Mouse (Mus musculus): ENCODE results near the gene Pld4. TPM values are rescaled to one million over a fixed set of nuclear protein-coding genes. Genes with fewer than 3 reads are reported as not detected.
A peak's percentile ranks its signal among the peaks of the same experiment; 100 is the strongest.

The Pld4 gene
- polyA plus RNA-seq, 1 experiment from 2014 or later, result 6.0 TPM

GRCm38 (mm10) chr12:112723028-112723330 lies 37.5 kb upstream of the Pld4 start:
- 0 out of 2 replicates have a peak, but pooled peaks have one; percentile 7 for ATAC-seq (ENCODE audit: low FRiP score, low TSS enrichment)
- no peaks in the 10 kb centered on the region for H3K9me3 ChIP-seq (ENCODE audit: control insufficient read depth, low read length)
- WGBS, result 10% methylated on average over 5 of the region's 5 CpGs
- peak overlapping the region; percentile 90 for H3K4me2 ChIP-seq (ENCODE audit: low read length)
- H3K4me3 ChIP-seq (replicated peaks; ENCODE audit: low read depth, low read length), result peak overlapping the region; percentile 80
- no peak for DNase-seq
- peaks cover 6% of the 10 kb centered on the region; the same call in 1 of the 2 replicates for H3K36me3 ChIP-seq (ENCODE audit: control insufficient read depth, insufficient read depth, low read length)
- peak overlapping the region; percentile 72; the same call in 1 of the 2 replicates for H3K27ac ChIP-seq (replicated peaks; ENCODE audit: low read depth, low read length)
- peak overlapping the region; percentile 91 for H3K9ac ChIP-seq (replicated peaks; ENCODE audit: low read length)
- H3K27me3 ChIP-seq (ENCODE audit: control insufficient read depth, insufficient read depth, low read length), result peaks cover 10% of the 10 kb centered on the region; the same call in 1 of the 2 replicates
- H3K4me1 ChIP-seq (ENCODE audit: control insufficient read depth, insufficient read depth, low read length), result peaks cover 29% of the 10 kb centered on the region

- H3K27me3 ChIP-seq (ENCODE audit: control insufficient read depth, insufficient read depth, low read length), result peaks cover 10% of the 10 kb centered on the region; the same call in 1 of the 2 replicates
- peaks cover 29% of the 10 kb centered on the region for H3K4me1 ChIP-seq (ENCODE audit: control insufficient read depth, insufficient read depth, low read length)
- ATAC-seq (ENCODE audit: low FRiP score, low TSS enrichment) (no peak), DNase-seq (no peak)
- H3K4me3 ChIP-seq (replicated peaks; ENCODE audit: low read depth, low read length), result peak overlapping the region; percentile 80
- no peaks in the 10 kb centered on the region for H3K9me3 ChIP-seq (ENCODE audit: control insufficient read depth, low read length)
- peak overlapping the region; percentile 90 for H3K4me2 ChIP-seq (ENCODE audit: low read length)
- peak overlapping the region; percentile 91; the same call in 1 of the 2 replicates for H3K9ac ChIP-seq (replicated peaks; ENCODE audit: low read length)
- 89% methylated on average over 6 of the region's 6 CpGs for WGBS
- peaks cover 9% of the 10 kb centered on the region; the same call in 1 of the 2 replicates for H3K36me3 ChIP-seq (ENCODE audit: control insufficient read depth, insufficient read depth, low read length)
- no peak overlapping the region for H3K27ac ChIP-seq (replicated peaks; ENCODE audit: low read depth, low read length)
These were observed 37.0 kb upstream of the Pld4 start for GRCm38 (mm10) chr12:112723445-112723844.

GRCm38 (mm10) chr12:112724077-112724805 lies 36.2 kb upstream of the Pld4 start:
- Histone ChIP-seq H3K9me3 (ENCODE audit: control insufficient read depth, low read length) (no peaks in the 10 kb centered on the region), H3K4me2 (ENCODE audit: low read length) (0 out of 2 replicates have a peak overlapping the region, but pooled peaks have one; percentile 90), H3K9ac (replicated peaks; ENCODE audit: low read length) (no peak overlapping the region), H3K27ac (replicated peaks; ENCODE audit: low read depth, low read length) (no peak overlapping the region), H3K27me3 (ENCODE audit: control insufficient read depth, insufficient read depth, low read length) (peaks cover 10% of the 10 kb centered on the region; the same call in 1 of the 2 replicates), H3K4me3 (replicated peaks; ENCODE audit: low read depth, low read length) (no peak overlapping the region), H3K4me1 (ENCODE audit: control insufficient read depth, insufficient read depth, low read length) (peaks cover 29% of the 10 kb centered on the region), H3K36me3 (ENCODE audit: control insufficient read depth, insufficient read depth, low read length) (peaks cover 11% of the 10 kb centered on the region; the same call in 1 of the 2 replicates)
- ATAC-seq (ENCODE audit: low FRiP score, low TSS enrichment) (0 out of 2 replicates have a peak, but pooled peaks have one; percentile 12), DNase-seq (peak; percentile 83)
- 77% methylated on average over 11 of the region's 11 CpGs for WGBS

GRCm38 (mm10) chr12:112727801-112728200 lies 32.7 kb upstream of the Pld4 start:
- no peaks in the 10 kb centered on the region for H3K9me3 ChIP-seq (ENCODE audit: control insufficient read depth, low read length)
- WGBS, result 63% methylated on average over 8 of the region's 8 CpGs

GRCm38 (mm10) chr12:112730808-112731207 lies 29.6 kb upstream of the Pld4 start:
- no peak for DNase-seq
- Histone ChIP-seq H3K4me1 (ENCODE audit: control insufficient read depth, insufficient read depth, low read length) (no peaks in the 10 kb centered on the region), H3K4me3 (replicated peaks; ENCODE audit: low read depth, low read length) (no peak overlapping the region), H3K27me3 (ENCODE audit: control insufficient read depth, insufficient read depth, low read length) (no peaks in the 10 kb centered on the region), H3K36me3 (ENCODE audit: control insufficient read depth, insufficient read depth, low read length) (peaks cover 58% of the 10 kb centered on the region), H3K27ac (replicated peaks; ENCODE audit: low read depth, low read length) (no peak overlapping the region), H3K9ac (replicated peaks; ENCODE audit: low read length) (no peak overlapping the region), H3K9me3 (ENCODE audit: control insufficient read depth, low read length) (no peaks in the 10 kb centered on the region), H3K4me2 (ENCODE audit: low read length) (no peak overlapping the region)
- no peak for ATAC-seq (ENCODE audit: low FRiP score, low TSS enrichment)
- 91% methylated on average over 14 of the region's 14 CpGs for WGBS

More at GRCm38 (mm10) chr12:112727801-112728200, 32.7 kb upstream of the Pld4 start:
- Histone ChIP-seq H3K9ac (replicated peaks; ENCODE audit: low read length) (no peak overlapping the region), H3K27ac (replicated peaks; ENCODE audit: low read depth, low read length) (no peak overlapping the region), H3K27me3 (ENCODE audit: control insufficient read depth, insufficient read depth, low read length) (no peaks in the 10 kb centered on the region), H3K36me3 (ENCODE audit: control insufficient read depth, insufficient read depth, low read length) (peaks cover 34% of the 10 kb centered on the region), H3K4me2 (ENCODE audit: low read length) (no peak overlapping the region), H3K4me1 (ENCODE audit: control insufficient read depth, insufficient read depth, low read length) (peaks cover 22% of the 10 kb centered on the region), H3K4me3 (replicated peaks; ENCODE audit: low read depth, low read length) (no peak overlapping the region)
- DNase-seq, result no peak
- ATAC-seq (ENCODE audit: low FRiP score, low TSS enrichment), result no peak

- Histone ChIP-seq H3K36me3 (ENCODE audit: control insufficient read depth, insufficient read depth, low read length) (peaks cover 76% of the 10 kb centered on the region), H3K4me3 (replicated peaks; ENCODE audit: low read depth, low read length) (no peak overlapping the region), H3K9ac (replicated peaks; ENCODE audit: low read length) (no peak overlapping the region), H3K4me1 (ENCODE audit: control insufficient read depth, insufficient read depth, low read length) (no peaks in the 10 kb centered on the region), H3K27me3 (ENCODE audit: control insufficient read depth, insufficient read depth, low read length) (no peaks in the 10 kb centered on the region), H3K27ac (replicated peaks; ENCODE audit: low read depth, low read length) (no peak overlapping the region), H3K4me2 (ENCODE audit: low read length) (no peak overlapping the region), H3K9me3 (ENCODE audit: control insufficient read depth, low read length) (no peaks in the 10 kb centered on the region)
- 92% methylated on average over 10 of the region's 10 CpGs for WGBS
- ATAC-seq (ENCODE audit: low FRiP score, low TSS enrichment), result no peak
- no peak for DNase-seq
These were observed 27.9 kb upstream of the Pld4 start for GRCm38 (mm10) chr12:112732591-112732990.

- ATAC-seq (ENCODE audit: low FRiP score, low TSS enrichment) (no peak), DNase-seq (no peak)
- WGBS, result 91% methylated on average over 2 of the region's 2 CpGs
- Histone ChIP-seq H3K4me2 (ENCODE audit: low read length) (no peak overlapping the region), H3K9ac (replicated peaks; ENCODE audit: low read length) (no peak overlapping the region), H3K4me3 (replicated peaks; ENCODE audit: low read depth, low read length) (no peak overlapping the region), H3K36me3 (ENCODE audit: control insufficient read depth, insufficient read depth, low read length) (peaks cover 88% of the 10 kb centered on the region), H3K9me3 (ENCODE audit: control insufficient read depth, low read length) (no peaks in the 10 kb centered on the region), H3K27ac (replicated peaks; ENCODE audit: low read depth, low read length) (no peak overlapping the region), H3K4me1 (ENCODE audit: control insufficient read depth, insufficient read depth, low read length) (no peaks in the 10 kb centered on the region), H3K27me3 (ENCODE audit: control insufficient read depth, insufficient read depth, low read length) (no peaks in the 10 kb centered on the region)
These were observed 26.2 kb upstream of the Pld4 start for GRCm38 (mm10) chr12:112734108-112734820.

GRCm38 (mm10) chr12:112734881-112735655 lies 25.4 kb upstream of the Pld4 start:
- WGBS, result 86% methylated on average over 19 of the region's 19 CpGs
- Histone ChIP-seq H3K27ac (replicated peaks; ENCODE audit: low read depth, low read length) (no peak overlapping the region), H3K27me3 (ENCODE audit: control insufficient read depth, insufficient read depth, low read length) (no peaks in the 10 kb centered on the region), H3K4me2 (ENCODE audit: low read length) (no peak overlapping the region), H3K9ac (replicated peaks; ENCODE audit: low read length) (no peak overlapping the region), H3K36me3 (ENCODE audit: control insufficient read depth, insufficient read depth, low read length) (peaks cover 90% of the 10 kb centered on the region), H3K4me3 (replicated peaks; ENCODE audit: low read depth, low read length) (no peak overlapping the region), H3K9me3 (ENCODE audit: control insufficient read depth, low read length) (no peaks in the 10 kb centered on the region), H3K4me1 (ENCODE audit: control insufficient read depth, insufficient read depth, low read length) (no peaks in the 10 kb centered on the region)
- ATAC-seq (ENCODE audit: low FRiP score, low TSS enrichment) (no peak), DNase-seq (no peak)

Measured in midbrain, embryonic 14.5 days (tissue).